Mouse (Mus musculus) embryonic facial prominence, embryonic 14.5 days (tissue): ENCODE results near the gene Cdc73. TPM values are rescaled to one million over a fixed set of nuclear protein-coding genes. Genes with fewer than 3 reads are reported as not detected.

Source experiments
- ATAC-seq: fragments of 200-750 bp; cut with Nextera tagmentation; 2 replicates; pipeline ENCODE4 v1.8.0; 2017; ENCODE audit warnings: low read depth, moderate number of reproducible peaks, moderate TSS enrichment
- DNase-seq: peaks from one replicate; pipeline ENCODE4 v3.0.0-alpha.2; 2015; ENCODE audit warnings: low spot score
- H3K27ac ChIP-seq: fragments of 300-500 bp; sonication (generic); replicated peaks from 2 replicates; pipeline ENCODE4 v1.5.1; 2014; ENCODE audit warnings: low read depth, mild to moderate bottlenecking, low read length, moderate library complexity
- H3K27me3 ChIP-seq: fragments of 300-500 bp; sonication (generic); replicated peaks from 2 replicates; pipeline ENCODE4 v1.6.1; 2014; ENCODE audit warnings: low read length; ENCODE audit not compliant: control insufficient read depth, insufficient read depth
- H3K36me3 ChIP-seq: fragments of 300-500 bp; sonication (generic); 2 replicates; pipeline ENCODE4 v1.6.1; 2014; ENCODE audit warnings: low read length, mixed read lengths; ENCODE audit not compliant: control insufficient read depth, insufficient read depth
- H3K4me1 ChIP-seq: fragments of 300-500 bp; sonication (generic); 2 replicates; pipeline ENCODE4 v1.6.1; 2014; ENCODE audit warnings: antibody characterized with exemption, low read length; ENCODE audit not compliant: control insufficient read depth, insufficient read depth
- H3K4me2 ChIP-seq: fragments of 300-500 bp; sonication (generic); 2 replicates; pipeline ENCODE4 v1.6.1; 2014; ENCODE audit warnings: low read depth, mild to moderate bottlenecking, low read length, moderate library complexity, mixed read lengths
- H3K4me3 ChIP-seq: fragments of 300-500 bp; sonication (generic); 2 replicates; pipeline ENCODE4 v1.5.1; 2014; ENCODE audit warnings: low read depth, mild to moderate bottlenecking, low read length
- H3K9ac ChIP-seq: fragments of 300-500 bp; sonication (generic); 2 replicates; pipeline ENCODE4 v1.6.1; 2014; ENCODE audit warnings: low read depth, mild to moderate bottlenecking, low read length, moderate library complexity, mixed read lengths
- H3K9me3 ChIP-seq: fragments of 300-500 bp; sonication (generic); 2 replicates; pipeline ENCODE4 v1.6.1; 2016; ENCODE audit warnings: low read length; ENCODE audit not compliant: control insufficient read depth
- WGBS: fragments of 180-500 bp; shearing (Covaris S2); extraction: QIAGEN DNeasy Blood & Tissue Kit; methylation state at CpG from one replicate; pipeline ENCODE4 v1.1.7; 2014; 5-methylcytosine and 5-hydroxymethylcytosine counted together
- polyA plus RNA-seq: library from polyadenylated mRNA; unstranded; fragments of >200 nt; fragmentation: Nextera tagmentation; extraction: Ambion mirVana; gene quantifications from 2 replicates; pipeline ENCODE4 v1.2.1, GENCODE M21; 2014

Cdc73 gene
- polyA plus RNA-seq: 23.7 and 25.7 TPM in 2 replicates

DNA sequence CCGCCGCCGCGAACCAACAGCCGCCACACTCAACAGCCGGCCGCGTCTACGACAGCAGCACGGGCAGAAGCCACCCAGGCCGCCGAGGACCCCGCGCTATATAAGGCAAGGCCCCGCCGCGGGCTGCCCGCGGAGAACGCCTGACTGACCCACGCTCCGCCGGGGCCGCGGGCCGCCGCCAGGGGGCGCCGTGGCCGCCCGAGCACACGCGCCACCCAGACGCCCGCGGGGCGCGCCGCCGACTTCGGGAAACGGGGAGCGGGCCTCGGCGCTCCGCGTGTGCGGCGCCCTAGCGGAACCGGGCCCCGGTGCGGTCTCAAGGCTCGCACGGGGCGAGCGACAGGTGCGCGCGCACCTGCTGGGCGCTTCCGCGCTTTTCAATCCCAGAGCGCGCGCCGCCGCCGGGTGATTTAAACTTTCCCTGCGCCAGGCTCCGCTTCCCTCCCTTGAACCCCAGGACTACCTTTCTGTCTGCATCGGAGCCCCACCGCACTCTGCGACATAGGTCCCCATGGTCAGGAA lies at the start of gene Cdc73:
Cdc73 (minus strand) TSS at position 153 of the 522 bp plus-strand sequence.
- ATAC-seq: peak; percentile 99
- Histone ChIP-seq H3K4me1 (peaks cover 6% of the 10 kb centered on the region), H3K27ac (peak within 1 kb of the TSS; percentile 92), H3K9me3 (no peaks in the 10 kb centered on the region), H3K27me3 (no peaks in the 10 kb centered on the region), H3K36me3 (peaks cover 8% of the 10 kb centered on the region), H3K9ac (peak within 1 kb of the TSS; percentile 94), H3K4me3 (peak within 1 kb of the TSS; percentile 88), H3K4me2 (peak within 1 kb of the TSS; percentile 57)
- under 1% methylated on average over 29 of the region's 74 CpGs for WGBS
- peak; percentile 93 for DNase-seq

DNA sequence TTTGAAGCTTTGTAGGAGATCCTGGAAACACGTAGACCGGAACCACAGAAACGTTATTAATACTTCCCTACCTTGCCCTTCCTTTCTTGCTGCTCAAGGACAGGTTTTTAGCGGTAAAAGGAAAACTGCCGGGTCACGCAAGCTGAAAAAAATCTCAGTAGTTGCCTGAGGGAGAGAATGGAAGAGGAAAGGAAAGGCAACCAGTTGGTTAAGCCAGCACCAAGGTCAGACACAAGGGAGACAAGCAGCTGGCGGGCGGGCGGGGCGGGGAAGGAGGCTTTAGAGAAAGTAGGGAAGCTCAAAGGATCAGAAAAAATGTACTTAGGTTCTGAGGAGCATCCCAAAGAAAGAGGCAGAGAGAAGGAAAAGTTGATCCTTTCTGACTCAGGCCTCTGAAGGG lies 43.2 kb upstream of the Cdc73 start:
- H3K4me3 ChIP-seq: no peak overlapping the region
- H3K27ac ChIP-seq: no peak overlapping the region
- ATAC-seq: no peak
- WGBS: 87% methylated on average over 10 of the region's 10 CpGs
- H3K36me3 ChIP-seq: peaks cover 52% of the 10 kb centered on the region
- no peaks in the 10 kb centered on the region for H3K27me3 ChIP-seq
- no peak overlapping the region for H3K4me2 ChIP-seq
- H3K9ac ChIP-seq: no peak overlapping the region
- no peak for DNase-seq
- H3K9me3 ChIP-seq: no peaks in the 10 kb centered on the region
- no peaks in the 10 kb centered on the region for H3K4me1 ChIP-seq

DNA sequence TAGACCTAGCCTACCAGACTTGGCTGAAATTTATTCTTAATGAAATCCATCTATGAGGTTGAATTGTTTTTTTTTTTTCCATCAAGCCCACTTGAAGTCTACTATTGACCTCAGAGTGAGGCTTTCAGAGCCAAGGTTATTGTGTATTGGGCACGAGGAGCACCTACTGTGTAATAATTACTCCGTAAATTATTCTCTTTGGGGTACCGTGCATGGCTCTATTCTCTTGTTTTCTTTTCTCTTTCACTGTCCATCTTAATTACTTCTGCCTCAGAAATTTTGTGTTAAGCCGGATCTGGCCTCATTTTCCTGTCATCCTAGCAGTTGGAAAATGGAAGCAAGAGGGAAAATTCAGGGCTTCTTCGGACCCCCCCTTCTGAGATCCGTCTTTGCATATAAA lies 39.5 kb upstream of the Cdc73 start:
- Histone ChIP-seq H3K4me3 (no peak overlapping the region), H3K9ac (no peak overlapping the region), H3K4me1 (peaks cover 5% of the 10 kb centered on the region; the same call in 1 of the 2 replicates), H3K4me2 (no peak overlapping the region), H3K27ac (no peak overlapping the region), H3K9me3 (no peaks in the 10 kb centered on the region), H3K36me3 (peaks cover 42% of the 10 kb centered on the region), H3K27me3 (no peaks in the 10 kb centered on the region)
- WGBS: 86% methylated on average over 6 of the region's 6 CpGs
- DNase-seq (peak; percentile 7), ATAC-seq (no peak)

DNA sequence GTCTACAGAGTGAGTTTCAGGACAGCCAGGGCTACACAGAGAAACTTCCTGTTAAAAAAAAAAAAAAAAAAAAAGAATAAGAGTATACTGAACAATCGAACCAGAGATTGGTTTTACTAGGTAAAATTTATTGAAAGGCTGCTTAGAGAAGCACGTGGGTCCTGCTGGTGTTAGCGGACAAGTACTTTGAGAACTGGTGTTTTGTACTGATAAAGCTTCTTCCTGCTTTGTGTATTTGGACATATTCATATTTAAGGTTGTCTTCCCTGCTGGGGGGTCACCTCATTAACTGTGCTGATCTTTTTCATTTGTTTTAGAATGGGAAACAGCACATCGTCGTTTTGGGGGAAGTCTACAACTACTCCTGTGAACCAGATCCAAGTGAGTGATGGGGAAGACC lies 38.6 kb upstream of the Cdc73 start:
- Histone ChIP-seq H3K9ac (no peak overlapping the region), H3K4me3 (no peak overlapping the region), H3K27ac (no peak overlapping the region), H3K4me1 (peaks cover 5% of the 10 kb centered on the region; the same call in 1 of the 2 replicates), H3K36me3 (peaks cover 34% of the 10 kb centered on the region), H3K27me3 (no peaks in the 10 kb centered on the region), H3K9me3 (no peaks in the 10 kb centered on the region), H3K4me2 (no peak overlapping the region)
- ATAC-seq (no peak), DNase-seq (no peak)
- 88% methylated on average over 5 of the region's 5 CpGs for WGBS

DNA sequence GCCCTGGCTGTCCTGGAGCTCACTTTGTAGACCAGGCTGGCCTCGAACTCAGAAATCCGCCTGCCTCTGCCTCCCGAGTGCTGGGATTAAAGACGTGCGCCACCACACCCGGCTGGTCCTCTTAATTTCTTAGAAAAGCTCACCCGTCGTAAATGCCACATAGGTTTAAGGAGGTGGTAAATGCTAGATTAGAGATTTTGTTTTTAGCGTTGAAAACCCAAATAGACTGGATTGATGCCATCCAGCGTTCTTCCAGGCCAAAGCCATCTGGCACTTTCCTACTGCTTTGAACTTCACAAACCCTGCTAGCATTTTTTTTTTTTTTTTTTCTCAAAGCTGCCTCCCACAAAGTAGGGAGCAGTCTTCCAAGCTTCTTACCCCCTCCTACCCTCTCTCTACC lies 37.9 kb upstream of the Cdc73 start:
- Histone ChIP-seq H3K4me3 (no peak overlapping the region), H3K9me3 (no peaks in the 10 kb centered on the region), H3K27me3 (no peaks in the 10 kb centered on the region), H3K36me3 (peaks cover 31% of the 10 kb centered on the region), H3K27ac (no peak overlapping the region), H3K4me1 (peaks cover 5% of the 10 kb centered on the region; the same call in 1 of the 2 replicates), H3K9ac (no peak overlapping the region), H3K4me2 (peak overlapping the region; percentile 69; the same call in 1 of the 2 replicates)
- 87% methylated on average over 10 of the region's 10 CpGs for WGBS
- DNase-seq: no peak
- ATAC-seq: no peak

DNA sequence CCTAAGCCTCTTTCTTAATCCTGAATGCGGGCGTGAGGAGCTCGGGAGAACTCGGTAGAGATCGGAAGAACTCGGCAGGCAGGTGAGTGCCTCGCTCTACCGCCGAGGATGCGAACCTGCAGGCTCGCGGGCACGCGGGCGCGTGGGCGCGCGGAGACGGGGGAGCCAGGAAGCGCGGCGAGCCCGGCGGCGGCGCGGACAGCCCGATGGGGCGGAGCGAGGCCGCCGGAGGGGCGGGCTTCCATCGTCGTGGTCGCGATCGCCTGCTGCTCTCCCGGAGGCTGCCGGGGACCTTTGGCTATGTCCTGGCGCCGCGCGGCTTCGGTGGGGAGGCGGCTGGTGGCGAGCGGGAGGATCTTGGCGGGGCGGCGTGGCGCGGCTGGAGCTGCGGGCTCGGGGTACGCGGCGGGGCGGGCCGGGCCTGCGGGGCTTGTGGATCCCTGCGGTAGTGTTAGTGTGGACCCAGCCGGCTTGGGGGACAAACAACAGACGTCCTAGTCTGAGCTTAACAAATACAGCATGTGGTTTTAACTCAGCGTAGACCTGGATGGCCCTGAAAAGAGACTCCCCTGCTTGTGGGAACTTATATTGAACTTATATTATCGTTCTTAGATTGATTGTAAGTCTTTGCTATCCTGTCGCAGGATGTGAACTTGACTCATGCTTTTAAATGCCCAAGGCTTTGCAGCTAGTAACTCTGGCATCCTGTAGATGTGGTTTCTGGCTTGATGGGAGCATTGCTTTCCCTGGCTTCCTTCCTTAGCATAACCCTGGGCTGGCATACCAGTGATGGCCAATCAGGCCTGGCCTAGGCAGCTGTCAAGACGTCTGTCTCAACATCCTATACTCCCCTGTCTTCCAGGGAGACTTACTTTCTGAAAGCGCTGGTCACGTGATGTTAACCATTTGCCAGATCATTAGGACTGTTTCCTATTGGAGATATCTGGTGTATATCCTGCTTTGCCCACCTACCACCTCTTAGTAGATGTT lies 37.0 kb upstream of the Cdc73 start:
- H3K27me3 ChIP-seq: no peaks in the 10 kb centered on the region
- peaks cover 22% of the 10 kb centered on the region for H3K36me3 ChIP-seq
- peak overlapping the region; percentile 69 for H3K4me2 ChIP-seq
- peak overlapping the region; percentile 76 for H3K4me3 ChIP-seq
- WGBS: under 1% methylated on average over 42 of the region's 71 CpGs
- peak overlapping the region; percentile 90 for H3K9ac ChIP-seq
- no peaks in the 10 kb centered on the region for H3K9me3 ChIP-seq
- H3K27ac ChIP-seq: peak overlapping the region; percentile 76
- H3K4me1 ChIP-seq: peaks cover 5% of the 10 kb centered on the region; the same call in 1 of the 2 replicates
- DNase-seq (peak; percentile 92), ATAC-seq (peak; percentile 93)

DNA sequence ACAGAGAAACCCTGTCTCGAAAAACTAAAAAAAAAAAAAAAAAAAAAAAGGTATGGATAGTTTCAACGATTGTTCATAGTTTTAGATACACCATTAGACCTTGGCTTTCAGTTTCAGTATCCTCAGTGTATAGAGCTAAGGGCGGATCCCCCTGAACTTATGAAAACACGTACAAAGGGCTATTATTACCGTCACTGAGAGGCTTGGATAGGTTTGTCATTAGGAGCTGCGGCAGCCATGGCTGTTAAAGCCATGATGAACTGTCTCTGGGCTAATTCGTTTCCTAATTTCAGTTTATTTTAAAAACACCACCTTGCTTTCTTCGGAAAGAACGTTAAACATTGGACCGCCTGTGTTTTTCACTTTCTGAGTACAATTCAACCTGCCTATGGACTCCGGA lies 36.1 kb upstream of the Cdc73 start:
- peak; percentile 20; the same call in 1 of the 2 replicates for ATAC-seq
- WGBS: 22% methylated on average over 10 of the region's 11 CpGs

DNA sequence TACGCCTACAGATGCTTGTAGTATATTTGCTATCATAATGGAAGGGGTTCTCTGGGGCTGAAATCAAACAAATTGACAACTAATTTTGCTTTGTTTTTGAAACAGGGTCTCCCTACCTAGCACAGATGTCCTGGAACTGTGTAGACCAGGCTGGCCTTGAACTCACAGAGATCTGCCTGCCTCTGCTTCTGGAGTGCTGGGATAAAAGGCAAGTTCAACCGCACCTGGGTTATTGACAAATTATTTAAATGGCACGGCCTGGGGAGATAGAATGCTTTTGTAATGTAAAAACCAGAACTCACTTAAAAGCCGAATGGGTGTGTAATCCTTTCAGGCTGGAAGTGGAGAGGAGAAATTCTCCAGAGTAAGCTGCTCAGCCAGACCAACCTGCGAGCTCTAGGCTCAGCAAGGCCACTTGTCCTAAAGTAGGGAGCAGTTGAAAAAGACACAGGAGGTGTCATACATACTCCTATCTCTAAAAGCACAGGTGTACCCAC lies 31.3 kb upstream of the Cdc73 start:
- no peak for DNase-seq
- no peak overlapping the region for H3K9ac ChIP-seq
- no peak overlapping the region for H3K4me2 ChIP-seq
- no peaks in the 10 kb centered on the region for H3K9me3 ChIP-seq
- H3K27ac ChIP-seq: no peak overlapping the region
- no peaks in the 10 kb centered on the region for H3K36me3 ChIP-seq
- no peaks in the 10 kb centered on the region for H3K4me1 ChIP-seq
- 77% methylated on average over 5 of the region's 5 CpGs for whole genome bisulfite sequencing
- no peaks in the 10 kb centered on the region for H3K27me3 ChIP-seq
- no peak for ATAC-seq
- H3K4me3 ChIP-seq: no peak overlapping the region

More for the DNA sequence above, 36.1 kb upstream of the Cdc73 start:
- Histone ChIP-seq H3K36me3 (peaks cover 14% of the 10 kb centered on the region), H3K9me3 (no peaks in the 10 kb centered on the region), H3K9ac (peak overlapping the region; percentile 90), H3K4me2 (peak overlapping the region; percentile 69), H3K4me1 (peaks cover 5% of the 10 kb centered on the region; the same call in 1 of the 2 replicates), H3K27me3 (no peaks in the 10 kb centered on the region), H3K4me3 (peak overlapping the region; percentile 76), H3K27ac (no peak overlapping the region)
- no peak for DNase-seq
